Mouse (Mus musculus): Measurements from ENCODE around the gene Sec24d.
"Not testable (repeated sequence)": the region's sequence is repeated elsewhere in the genome, so short reads cannot be mapped to it uniquely, and the experiment has no call there.

The Sec24d gene

DNA sequence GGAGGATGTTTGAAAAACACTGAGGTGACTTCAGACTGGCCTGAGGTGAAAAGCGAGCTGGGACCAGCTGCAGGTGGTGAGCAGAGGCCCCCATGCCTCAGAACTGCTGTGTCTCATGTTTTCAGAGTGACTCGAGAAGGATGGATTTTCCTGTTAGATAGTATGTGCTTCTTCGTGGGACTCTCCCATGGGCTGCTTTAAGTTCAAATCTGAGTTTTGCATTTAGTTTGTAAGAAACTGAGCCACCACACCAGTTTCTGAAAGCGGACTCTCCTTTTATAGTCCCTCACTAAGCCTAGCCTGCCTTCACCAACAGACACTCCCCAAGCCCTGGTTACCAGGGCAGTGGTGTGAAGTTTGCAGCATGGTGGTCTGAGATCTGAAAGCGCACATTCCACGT lies 70.6 kb downstream of the Sec24d start:
- no peak for DNase-seq (ENCODE audit: low read depth, low spot score)

GRCm38 (mm10) chr3:123338666-123339195 lies 71.5 kb downstream of the Sec24d start:
- no peak for DNase-seq (ENCODE audit: low read depth, low spot score)

DNA sequence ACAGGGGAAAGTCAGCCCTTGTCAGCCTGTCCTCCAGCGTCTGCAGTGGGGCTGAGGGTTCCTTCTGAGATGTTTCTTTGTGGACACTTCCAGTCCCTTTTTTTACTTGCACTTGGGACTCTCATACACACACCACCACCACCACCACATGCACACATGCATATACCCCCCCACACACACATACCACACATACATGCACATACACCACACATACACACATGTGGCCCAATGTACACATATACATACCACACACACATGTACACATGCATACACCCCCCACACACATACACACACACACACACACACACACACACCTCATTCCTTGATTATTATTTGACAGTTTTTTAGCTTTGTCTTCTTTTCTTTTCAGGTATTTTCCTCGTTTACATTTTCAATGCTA lies 73.8 kb downstream of the Sec24d start:
- no peak for DNase-seq (ENCODE audit: low read depth, low spot score)

DNA sequence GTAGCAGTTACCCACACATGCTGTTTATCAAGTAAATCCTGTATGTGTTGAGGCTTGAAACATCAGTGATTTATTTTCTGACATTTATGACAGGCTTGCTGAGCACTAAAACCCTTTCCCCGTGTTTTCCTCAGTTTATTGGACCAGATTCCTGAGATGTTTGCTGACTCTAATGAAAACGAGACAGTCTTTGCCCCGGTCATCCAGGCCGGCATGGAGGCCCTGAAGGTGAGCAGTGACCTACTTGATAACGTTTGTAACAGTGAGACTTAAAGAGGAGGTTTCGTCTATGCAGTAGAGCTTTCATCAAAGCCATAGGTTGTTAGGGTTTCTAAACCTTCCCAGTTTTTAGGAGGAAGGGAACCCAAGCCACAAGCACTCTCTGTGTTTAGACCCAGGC lies 76.4 kb downstream of the Sec24d start:
- DNase-seq (ENCODE audit: low read depth, low spot score) = no peak

- DNase-seq (ENCODE audit: low read depth, low spot score) = no peak
These were observed 81.0 kb downstream of the Sec24d start for GRCm38 (mm10) chr3:123348080-123348802.

GRCm38 (mm10) chr3:123350602-123351001 lies 83.3 kb downstream of the Sec24d start:
- DNase-seq (ENCODE audit: low read depth, low spot score) = no peak

GRCm38 (mm10) chr3:123351519-123351918 lies 84.3 kb downstream of the Sec24d start:
- DNase-seq (ENCODE audit: low read depth, low spot score) = no peak

DNA sequence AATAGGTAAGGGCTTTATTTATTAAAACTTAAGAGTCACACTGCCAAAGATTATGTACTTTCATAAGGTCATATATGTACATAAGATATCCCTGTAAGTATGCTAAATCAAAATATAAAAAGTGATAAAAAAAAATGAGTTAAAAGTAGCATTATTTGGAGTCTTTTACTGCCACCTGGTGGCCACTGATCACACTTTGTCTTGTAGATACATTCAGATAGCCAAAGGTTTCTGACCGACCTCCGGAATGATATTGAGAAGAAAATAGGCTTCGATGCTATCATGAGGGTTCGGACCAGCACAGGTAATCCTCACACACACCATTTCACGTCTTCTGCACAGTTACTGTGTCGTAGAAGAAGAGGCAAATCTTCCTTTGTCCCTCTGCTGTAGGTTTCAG lies 85.9 kb downstream of the Sec24d start:
- peak; percentile 64 for DNase-seq (ENCODE audit: low read depth, low spot score)

- no peak for DNase-seq (ENCODE audit: low read depth, low spot score)
These were observed 86.4 kb downstream of the Sec24d start for GRCm38 (mm10) chr3:123353661-123354060.

DNA sequence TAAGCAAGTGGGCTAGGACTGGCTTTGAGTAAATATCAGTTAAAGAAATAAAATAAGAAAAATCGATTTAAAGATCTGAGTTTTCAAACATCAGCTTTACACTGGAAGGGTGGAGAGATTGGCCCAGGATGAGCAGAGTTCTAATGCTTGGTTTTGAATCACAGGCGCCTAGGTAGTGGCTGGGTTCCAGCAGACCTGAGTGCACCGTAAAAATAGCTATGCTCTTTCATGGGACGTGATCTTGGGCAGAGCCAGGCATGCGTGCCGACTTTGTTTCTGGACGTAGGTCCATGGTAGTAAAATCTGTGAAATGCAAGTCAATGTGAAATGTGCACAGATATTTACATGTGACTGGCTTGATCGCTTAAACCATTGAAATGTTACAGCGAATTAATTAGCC lies 87.1 kb downstream of the Sec24d start:
- no peak for DNase-seq (ENCODE audit: low read depth, low spot score)

- DNase-seq (ENCODE audit: low read depth, low spot score) = no peak
These were observed 89.2 kb downstream of the Sec24d start for GRCm38 (mm10) chr3:123356377-123356991.

DNA sequence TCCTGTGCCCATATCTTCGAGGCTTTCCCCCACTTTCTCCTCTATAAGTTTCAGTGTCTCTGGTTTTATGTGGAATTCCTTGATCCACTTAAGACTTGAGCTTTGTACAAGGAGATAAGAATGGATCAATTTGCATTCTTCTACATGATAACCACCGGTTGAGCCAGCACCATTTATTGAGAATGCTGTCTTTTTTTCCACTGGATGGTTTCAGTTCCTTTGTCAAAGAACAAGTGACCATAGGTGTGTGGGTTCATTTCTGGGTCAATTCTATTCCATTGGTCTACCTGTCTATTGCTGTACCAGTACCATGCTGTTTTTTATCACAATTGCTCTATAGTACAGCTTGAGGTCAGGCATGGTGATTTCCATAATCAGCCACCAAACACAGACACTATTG lies 99.6 kb downstream of the Sec24d start:
- DNase-seq (ENCODE audit: low read depth, low spot score) = not testable (repeated sequence)

DNA sequence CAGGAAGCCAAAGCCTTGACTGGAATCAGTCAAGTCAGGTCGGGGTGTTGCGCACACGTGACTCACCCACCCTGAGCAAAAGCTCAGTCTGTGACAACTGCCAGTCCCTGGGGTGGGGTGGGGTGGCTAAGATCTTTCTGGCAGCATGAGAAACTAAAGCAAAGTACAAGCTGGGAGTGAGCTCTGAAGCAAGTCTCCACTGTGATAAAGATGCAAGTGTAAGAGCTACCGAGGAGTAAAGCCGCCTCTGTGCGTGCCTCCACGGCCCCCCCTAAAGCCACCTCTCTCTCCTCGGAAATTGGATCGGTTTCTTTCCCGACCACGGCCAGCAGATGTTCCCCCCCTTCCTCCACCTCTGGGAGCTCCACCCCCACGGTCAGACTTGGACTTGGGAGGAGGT lies 101.9 kb downstream of the Sec24d start:
- DNase-seq (ENCODE audit: low read depth, low spot score) = no peak

DNA sequence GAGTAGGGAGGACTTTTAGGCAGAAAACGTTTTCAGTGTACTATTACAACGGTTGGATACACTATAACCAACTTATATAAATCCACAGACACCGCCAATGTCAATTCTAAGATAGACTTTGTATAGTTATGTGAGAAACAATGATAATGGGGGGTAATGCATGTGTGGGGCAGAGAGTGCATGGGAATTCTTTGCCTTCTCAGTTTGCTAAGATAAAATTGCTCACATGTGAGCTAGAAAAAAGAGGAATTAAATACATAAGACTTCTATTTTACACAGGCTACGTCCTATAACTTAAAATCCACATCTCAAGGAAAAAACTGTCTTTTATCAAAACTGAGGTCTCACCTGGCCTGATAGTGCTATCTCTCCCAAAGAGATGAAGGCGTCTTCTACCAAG lies 103.7 kb downstream of the Sec24d start:
- DNase-seq (ENCODE audit: low read depth, low spot score) = no peak

DNA sequence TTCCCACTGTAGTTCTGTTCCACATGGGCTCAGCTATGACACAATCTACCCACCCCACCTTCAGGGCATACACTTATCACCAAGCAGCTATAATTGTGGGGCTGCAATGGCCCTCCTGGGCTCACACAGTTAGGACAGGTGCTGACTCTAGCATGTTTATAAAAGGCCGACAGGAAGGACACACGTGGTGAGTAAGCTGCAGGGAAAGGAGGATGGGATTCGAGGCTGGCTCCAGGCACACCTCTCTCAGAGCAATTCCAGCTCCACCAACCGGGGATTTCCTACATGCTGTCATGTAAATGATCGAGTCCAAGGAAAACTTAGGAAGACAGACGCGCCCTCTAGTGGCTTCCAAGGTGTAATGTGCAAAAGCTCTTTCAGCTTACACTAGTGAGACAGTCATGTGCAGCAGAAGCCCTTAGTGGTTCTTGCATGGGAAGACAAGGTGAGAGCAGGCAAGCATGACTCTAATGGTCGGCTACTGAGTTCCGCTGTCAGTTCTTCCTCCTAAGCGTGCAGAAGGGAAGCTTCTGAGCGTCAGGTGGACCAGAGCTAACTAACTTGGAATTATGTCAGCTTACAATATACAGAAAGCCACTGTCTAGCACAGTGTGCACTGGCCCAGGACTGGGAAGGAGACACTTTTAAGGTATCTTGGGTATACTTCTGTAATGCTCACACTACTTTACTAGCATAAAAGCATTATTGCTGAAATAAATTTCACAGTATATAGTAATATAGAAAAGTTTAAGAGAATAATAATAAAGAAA lies 104.7 kb downstream of the Sec24d start:
- DNase-seq (ENCODE audit: low read depth, low spot score) = no peak

- DNase-seq (ENCODE audit: low read depth, low spot score) = no peak
These were observed 109.3 kb downstream of the Sec24d start for GRCm38 (mm10) chr3:123376562-123376961.

GRCm38 (mm10) chr3:123384435-123384834 lies 117.2 kb downstream of the Sec24d start:
- no peak for DNase-seq (ENCODE audit: low read depth, low spot score)

DNA sequence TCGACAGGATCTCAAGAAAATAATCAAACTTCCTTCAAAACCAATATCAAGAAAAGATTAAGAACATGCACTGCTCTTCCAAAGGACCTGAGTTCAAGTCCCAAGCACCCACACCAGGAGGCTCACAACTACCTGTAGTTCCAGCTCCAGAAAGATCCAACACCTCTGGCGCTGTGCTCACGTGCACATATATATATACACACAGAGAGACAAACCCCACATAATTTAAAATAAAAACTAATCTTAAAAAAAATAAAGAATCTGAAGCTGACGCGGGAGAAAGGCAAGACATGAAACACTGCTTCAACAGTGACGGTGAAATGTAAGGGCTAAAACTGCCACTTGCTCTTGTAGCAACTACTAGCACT lies 117.8 kb downstream of the Sec24d start:
- DNase-seq (ENCODE audit: low read depth, low spot score) = no peak

DNA sequence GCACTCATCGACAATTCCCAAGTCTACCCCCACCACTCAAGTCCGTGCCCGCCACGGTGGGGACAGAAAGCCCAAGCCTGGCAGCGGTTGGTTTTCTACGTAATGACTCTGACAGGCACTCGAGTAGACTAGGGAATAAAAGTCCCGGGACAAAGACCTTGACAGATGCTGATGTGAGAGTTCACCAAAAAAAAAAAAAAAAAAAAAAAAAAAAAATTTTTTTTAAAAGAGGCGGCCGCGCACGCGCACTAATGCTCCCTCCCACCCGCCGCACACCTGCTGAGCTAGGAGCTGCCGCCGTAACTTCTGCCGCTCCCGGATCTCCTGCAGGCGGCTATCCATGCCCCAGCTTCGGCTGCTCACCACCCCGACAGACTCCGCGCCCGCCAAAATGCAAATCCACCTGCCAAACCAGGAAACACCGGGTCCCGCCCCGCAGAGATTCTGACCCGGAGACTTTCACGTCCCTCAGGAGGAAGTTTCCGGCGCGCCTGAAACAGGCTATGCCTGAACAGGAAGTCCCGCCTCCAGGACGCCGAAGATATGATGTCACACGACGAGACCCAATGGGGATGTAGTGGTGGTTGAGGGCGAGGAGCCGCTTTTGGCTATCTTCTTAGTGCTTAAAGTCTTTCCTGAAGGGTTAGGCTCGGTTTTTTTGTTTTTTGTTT lies 118.4 kb downstream of the Sec24d start, which contains the start of gene Mettl14:
TSS of gene Mettl14 (minus strand) at position 623 of the 671 bp plus-strand sequence.
- peak; percentile 97 for DNase-seq (ENCODE audit: low read depth, low spot score)

- DNase-seq (ENCODE audit: low read depth, low spot score) = not testable (repeated sequence)
These were observed 119.0 kb downstream of the Sec24d start for GRCm38 (mm10) chr3:123386157-123386780.

- no peak for DNase-seq (ENCODE audit: low read depth, low spot score)
These were observed 123.9 kb downstream of the Sec24d start for GRCm38 (mm10) chr3:123391180-123391579.

Measured in CD4-positive helper T cell, adult 2 months (primary cell).